Mouse (Mus musculus) heart, embryonic 14.5 days (tissue): Measurements from ENCODE around the gene Nkiras1. TPM values are rescaled to one million over a fixed set of nuclear protein-coding genes. Genes with fewer than 3 reads are reported as not detected.
"Not testable (repeated sequence)": the region's sequence is repeated elsewhere in the genome, so short reads cannot be mapped to it uniquely, and the experiment has no call there.

ENCODE experiments used
- ATAC-seq: fragments of 200-750 bp; cut with Nextera tagmentation; 2 replicates; pipeline ENCODE4 v1.8.0; 2017; ENCODE audit warnings: low read depth, moderate TSS enrichment; ENCODE audit not compliant: insufficient number of reproducible peaks, insufficient read depth, low FRiP score
- H3K27ac ChIP-seq, 2 experiments: fragments of 200-500 bp in 1 of 2; fragments of 300-500 bp in 1 of 2; sonication (generic) in 1 of 2; replicated peaks in 1 of 2; 2 replicates each; pipeline ENCODE4 v1.5.1; 2012 to 2014; ENCODE audit warnings: low read depth in 2 of 2, low read length in 2 of 2, control low read depth in 1 of 2, mild to moderate bottlenecking in 1 of 2, mixed read lengths in 1 of 2; ENCODE audit not compliant: control insufficient read depth in 1 of 2, insufficient read depth in 1 of 2
- H3K27me3 ChIP-seq: fragments of 300-500 bp; sonication (generic); 2 replicates; pipeline ENCODE4 v1.6.1; 2014; ENCODE audit warnings: mild to moderate bottlenecking, low read length, control low read depth; ENCODE audit not compliant: control insufficient read depth, insufficient read depth
- H3K36me3 ChIP-seq: fragments of 300-500 bp; sonication (generic); 2 replicates; pipeline ENCODE4 v1.6.1; 2014; ENCODE audit warnings: mild to moderate bottlenecking, control low read depth, low read length, mixed read lengths; ENCODE audit not compliant: control insufficient read depth, insufficient read depth
- H3K4me1 ChIP-seq, 2 experiments: fragments of 200-500 bp in 1 of 2; fragments of 300-500 bp in 1 of 2; sonication (generic) in 1 of 2; 2 replicates each; pipeline ENCODE4 v1.6.1; 2012 to 2014; ENCODE audit warnings: low read length in 2 of 2, control low read depth in 1 of 2, mixed read lengths in 1 of 2; ENCODE audit not compliant: control insufficient read depth in 2 of 2, insufficient read depth in 2 of 2
- H3K4me2 ChIP-seq: fragments of 300-500 bp; sonication (generic); 2 replicates; pipeline ENCODE4 v1.6.1; 2014; ENCODE audit warnings: mild to moderate bottlenecking, low read length
- H3K4me3 ChIP-seq, 2 experiments: fragments of 200-500 bp in 1 of 2; fragments of 300-500 bp in 1 of 2; sonication (generic) in 1 of 2; 2 replicates each; pipeline ENCODE4 v1.5.1; 2012 to 2014; ENCODE audit warnings: low read length in 2 of 2, mild to moderate bottlenecking in 2 of 2, control low read depth in 1 of 2, low read depth in 1 of 2, moderate library complexity in 1 of 2; ENCODE audit not compliant: control insufficient read depth in 1 of 2, insufficient read depth in 1 of 2
- H3K9ac ChIP-seq: fragments of 300-500 bp; sonication (generic); 2 replicates; pipeline ENCODE4 v1.6.1; 2014; ENCODE audit warnings: mild to moderate bottlenecking, low read length
- H3K9me3 ChIP-seq: fragments of 300-500 bp; sonication (generic); 2 replicates; pipeline ENCODE4 v1.6.1; 2016; ENCODE audit warnings: low read length, control low read depth; ENCODE audit not compliant: control insufficient read depth
- WGBS: fragments of 180-500 bp; shearing (Covaris S2); extraction: QIAGEN DNeasy Blood & Tissue Kit; methylation state at CpG from one replicate; pipeline ENCODE4 v1.1.7; 2014; 5-methylcytosine and 5-hydroxymethylcytosine counted together
- polyA plus RNA-seq: library from polyadenylated mRNA; unstranded; fragments of >200 nt; fragmentation: Nextera tagmentation; extraction: Ambion mirVana; gene quantifications from 2 replicates; pipeline ENCODE4 v1.2.1, GENCODE M21; 2014

The Nkiras1 gene
- polyA plus RNA-seq, 1 experiment from 2014 or later: 18.4 TPM

DNA sequence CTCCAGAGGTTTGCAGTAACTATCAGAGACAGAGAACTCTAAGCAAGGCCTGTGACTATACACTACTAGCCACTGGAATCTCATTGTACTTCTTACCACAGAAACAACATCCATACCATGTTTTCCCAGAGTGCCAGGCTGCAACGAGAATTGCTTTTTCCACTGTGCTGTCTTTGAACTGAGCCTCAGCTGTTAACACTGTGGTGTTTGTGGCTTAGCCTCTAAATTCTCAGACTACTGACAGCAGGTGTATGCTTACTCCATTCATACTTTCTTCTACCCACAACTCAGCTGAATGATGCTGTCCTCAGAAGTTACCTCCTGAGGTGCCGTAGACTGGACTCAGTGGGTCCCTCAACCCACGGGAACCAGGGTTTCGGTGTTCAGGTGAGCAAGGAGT is 29.1 kb upstream of the Nkiras1 start:
- ATAC-seq: no peak
- Histone ChIP-seq H3K27me3 (no peaks in the 10 kb centered on the region), H3K27ac (no peak overlapping the region), H3K9me3 (no peaks in the 10 kb centered on the region), H3K4me1 (peaks cover 0 to 3% of the 10 kb centered on the region in 2 experiments; a peak in 2 of 4 replicates), H3K9ac (no peak overlapping the region), H3K4me3 (no peak overlapping the region), H3K4me2 (no peak overlapping the region), H3K36me3 (no peaks in the 10 kb centered on the region)
- WGBS: 82% methylated on average over 4 of the region's 4 CpGs

DNA sequence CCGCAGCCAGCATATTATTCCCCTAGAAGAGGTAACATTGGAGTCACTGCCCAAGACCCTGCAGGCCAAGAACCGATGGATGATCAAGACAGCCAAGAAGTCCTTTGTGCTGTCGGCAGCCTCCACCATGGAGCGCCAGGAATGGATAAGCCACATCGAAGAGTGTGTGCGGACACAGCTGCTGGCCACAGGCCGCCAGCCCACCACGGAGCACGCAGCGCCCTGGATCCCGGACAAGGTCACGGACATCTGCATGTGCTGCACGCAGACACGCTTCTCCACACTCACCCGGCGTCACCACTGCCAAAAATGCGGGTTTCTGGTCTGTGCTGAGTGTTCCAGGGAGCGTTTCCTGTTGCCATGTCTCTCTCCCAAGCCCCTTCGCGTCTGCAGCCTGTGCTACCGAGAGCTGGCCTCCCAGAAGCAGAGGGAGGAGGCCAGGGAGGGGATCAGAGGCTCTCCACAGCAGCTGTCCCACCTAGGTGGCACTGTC is 28.3 kb upstream of the Nkiras1 start:
- H3K36me3 ChIP-seq: no peaks in the 10 kb centered on the region
- no peaks in the 10 kb centered on the region for H3K9me3 ChIP-seq
- 81% methylated on average over 21 of the region's 21 CpGs for WGBS
- no peak overlapping the region for H3K4me3 ChIP-seq
- H3K4me2 ChIP-seq: no peak overlapping the region
- no peaks in the 10 kb centered on the region for H3K27me3 ChIP-seq
- no peak overlapping the region for H3K27ac ChIP-seq
- no peak for ATAC-seq
- H3K9ac ChIP-seq: no peak overlapping the region
- H3K4me1 ChIP-seq: peaks cover 0 to 3% of the 10 kb centered on the region in 2 experiments; a peak in 2 of 4 replicates

DNA sequence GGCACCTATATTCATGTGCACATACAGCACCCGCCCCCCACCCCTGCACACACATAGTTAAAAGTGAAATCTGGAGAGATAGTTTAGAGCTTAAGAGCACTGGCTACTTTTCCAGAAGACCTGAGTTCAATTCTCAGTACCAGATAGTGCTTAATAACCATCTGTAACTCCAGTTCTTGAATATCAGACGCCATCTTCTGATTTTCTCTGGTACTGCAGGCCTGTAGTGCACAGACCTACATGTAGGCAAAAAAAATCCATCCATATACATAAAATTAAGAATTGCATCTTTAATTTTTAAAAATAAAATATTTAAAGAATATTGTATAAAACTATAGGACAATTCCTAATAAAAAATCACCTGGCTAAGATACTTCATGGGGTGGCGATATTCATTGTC is 9.7 kb upstream of the Nkiras1 start:
- 85% methylated on average over 3 of the region's 3 CpGs for WGBS
- H3K4me1 ChIP-seq: peaks cover 0 to 12% of the 10 kb centered on the region in 2 experiments; a peak in 2 of 4 replicates
- H3K36me3 ChIP-seq: 0 out of 2 replicates have a peak, but pooled peaks cover 8% of the 10 kb centered on the region
- peaks cover 6% of the 10 kb centered on the region; the same call in 1 of the 2 replicates for H3K9me3 ChIP-seq
- H3K9ac ChIP-seq: no peak overlapping the region
- H3K4me3 ChIP-seq: no peak overlapping the region
- ATAC-seq: no peak
- no peak overlapping the region for H3K27ac ChIP-seq
- H3K27me3 ChIP-seq: no peaks in the 10 kb centered on the region
- no peak overlapping the region for H3K4me2 ChIP-seq

DNA sequence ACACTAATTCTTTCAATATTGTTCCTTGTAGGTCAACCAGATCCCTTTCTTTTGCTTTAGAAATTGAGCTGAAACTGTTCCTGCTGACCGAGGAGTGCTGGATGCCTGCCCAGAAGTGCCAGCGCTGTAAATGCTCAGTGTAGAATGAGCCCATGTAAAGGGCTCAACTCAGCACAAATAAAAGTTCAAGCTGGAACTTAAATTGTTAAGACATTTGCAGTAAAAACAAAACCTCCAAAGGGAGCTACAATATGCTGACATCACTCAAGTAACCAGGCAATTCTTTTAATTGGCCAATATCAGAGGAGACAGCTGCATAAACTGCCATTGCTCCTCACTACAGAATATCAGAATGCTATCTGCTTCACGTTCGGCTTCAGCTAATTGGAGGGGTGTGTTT is 7.5 kb upstream of the Nkiras1 start:
- Histone ChIP-seq H3K9ac (no peak overlapping the region; the same call in 1 of the 2 replicates), H3K27me3 (no peaks in the 10 kb centered on the region), H3K27ac (peak overlapping the region in 1 of 2 experiments; percentile 33; a peak in 1 of 4 replicates), H3K36me3 (peaks cover 29% of the 10 kb centered on the region), H3K4me2 (no peak overlapping the region; the same call in 1 of the 2 replicates), H3K4me1 (peaks cover 0 to 12% of the 10 kb centered on the region in 2 experiments; a peak in 2 of 4 replicates), H3K4me3 (no peak overlapping the region), H3K9me3 (peaks cover 6% of the 10 kb centered on the region; the same call in 1 of the 2 replicates)
- no peak for ATAC-seq
- WGBS: 22% methylated on average over 4 of the region's 4 CpGs

DNA sequence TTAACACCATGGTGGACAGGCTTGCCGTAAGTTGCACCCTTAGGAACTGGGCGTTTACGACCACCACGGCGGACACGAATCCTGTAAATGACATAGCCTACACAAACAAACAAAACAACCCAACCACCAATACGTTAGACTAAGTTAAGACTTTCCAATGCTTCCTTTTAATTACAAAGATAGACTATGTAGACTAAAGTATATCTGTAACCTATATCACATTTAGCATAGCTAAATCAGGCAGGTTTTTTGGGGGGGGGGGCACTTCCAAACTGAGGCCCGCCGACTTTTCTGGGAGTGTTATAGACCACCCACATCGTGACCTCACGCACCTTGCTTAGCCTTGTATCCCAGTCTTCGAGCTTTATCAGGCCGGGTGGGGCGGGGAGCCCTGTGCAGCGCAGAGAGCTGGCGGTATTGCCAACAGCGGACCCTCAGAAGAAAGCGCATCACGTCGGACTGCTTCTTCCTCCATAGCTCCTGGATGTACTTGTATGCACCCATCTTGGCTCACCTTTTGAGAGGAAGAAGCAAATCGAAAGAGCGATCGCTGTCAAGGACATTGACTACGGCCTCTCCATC is 898 bp upstream of the Nkiras1 start:
- Histone ChIP-seq H3K4me3 (peak overlapping the region; percentile 68 to 91), H3K36me3 (peaks cover 32% of the 10 kb centered on the region), H3K4me1 (peaks cover 0 to 12% of the 10 kb centered on the region in 2 experiments; a peak in 2 of 4 replicates), H3K27ac (peak overlapping the region; percentile 74 to 86), H3K4me2 (peak overlapping the region; percentile 75), H3K9ac (peak overlapping the region; percentile 98)
- 0% methylated on average over 22 of the region's 24 CpGs for WGBS
- not testable (repeated sequence) for H3K9me3 ChIP-seq, H3K27me3 ChIP-seq, ATAC-seq

DNA sequence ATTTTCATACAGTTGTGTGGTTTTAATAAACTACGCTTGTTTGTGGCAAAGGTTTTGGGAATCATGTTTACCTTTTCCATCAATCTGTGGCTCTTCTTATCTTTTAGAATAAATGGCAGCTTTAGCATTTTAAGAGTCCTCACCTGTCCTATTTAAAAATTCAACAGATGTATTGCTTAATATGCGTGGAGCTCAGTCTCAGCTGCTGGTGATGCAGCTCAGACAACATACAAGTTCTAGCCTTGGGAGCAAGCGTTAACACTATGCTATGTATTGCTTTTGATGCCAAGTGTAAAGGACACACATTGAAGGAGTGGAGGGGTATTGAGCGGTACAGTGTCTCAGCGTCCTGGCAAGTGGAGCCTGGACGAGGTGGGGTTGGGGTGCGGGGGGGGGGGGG is 730 bp downstream of the Nkiras1 start:
- no peak for ATAC-seq
- WGBS: 4% methylated on average over 7 of the region's 7 CpGs

DNA sequence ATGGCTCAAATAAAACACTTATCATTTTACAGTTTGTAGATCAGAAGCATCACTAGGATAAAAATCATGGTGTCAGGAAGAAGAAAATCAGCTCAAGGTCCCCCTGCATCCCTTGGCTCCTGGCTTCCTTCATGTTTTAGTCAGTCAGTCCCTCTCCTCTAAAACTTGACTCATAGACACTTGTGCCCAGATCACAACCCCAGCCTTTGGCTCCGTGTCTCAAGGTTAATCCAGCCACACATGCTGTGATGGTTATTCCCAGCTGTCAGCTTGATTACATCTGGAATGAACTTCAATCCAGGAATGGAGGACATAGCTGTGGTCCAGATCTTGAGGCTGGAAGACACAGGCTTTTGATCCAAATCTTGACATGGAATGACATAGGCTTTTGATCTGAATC is 3.6 kb downstream of the Nkiras1 start:
- H3K9me3 ChIP-seq: 0 out of 2 replicates have a peak, but pooled peaks cover 3% of the 10 kb centered on the region
- H3K4me2 ChIP-seq: no peak overlapping the region
- H3K4me1 ChIP-seq: peaks cover 0 to 9% of the 10 kb centered on the region in 2 experiments; a peak in 1 of 4 replicates
- H3K36me3 ChIP-seq: peaks cover 26% of the 10 kb centered on the region
- H3K27me3 ChIP-seq: no peaks in the 10 kb centered on the region
- H3K9ac ChIP-seq: no peak overlapping the region
- H3K27ac ChIP-seq: no peak overlapping the region
- H3K4me3 ChIP-seq: no peak overlapping the region
- WGBS: 77% methylated on average over 1 of the region's 1 CpGs
- no peak for ATAC-seq

More for the DNA sequence above, 730 bp downstream of the Nkiras1 start:
- peak overlapping the region in 1 of 2 experiments; percentile 77; a peak in 2 of 4 replicates for H3K27ac ChIP-seq
- peak overlapping the region; percentile 86 for H3K9ac ChIP-seq
- H3K36me3 ChIP-seq: peaks cover 28% of the 10 kb centered on the region
- H3K9me3 ChIP-seq: no peaks in the 10 kb centered on the region
- H3K4me3 ChIP-seq: peak overlapping the region; percentile 74 to 91; a peak in 3 of 4 replicates
- H3K4me1 ChIP-seq: peaks cover 0 to 12% of the 10 kb centered on the region in 2 experiments; a peak in 2 of 4 replicates
- no peaks in the 10 kb centered on the region for H3K27me3 ChIP-seq
- peak overlapping the region; percentile 83 for H3K4me2 ChIP-seq
